Mouse (Mus musculus) retina, embryonic 14.5 days (tissue): ENCODE data around the gene Rasgrf2.

ENCODE experiments used
- DNase-seq: peaks from one replicate; pipeline ENCODE4 v3.0.0-alpha.2; 2015; ENCODE audit warnings: low spot score

Gene Rasgrf2

DNA sequence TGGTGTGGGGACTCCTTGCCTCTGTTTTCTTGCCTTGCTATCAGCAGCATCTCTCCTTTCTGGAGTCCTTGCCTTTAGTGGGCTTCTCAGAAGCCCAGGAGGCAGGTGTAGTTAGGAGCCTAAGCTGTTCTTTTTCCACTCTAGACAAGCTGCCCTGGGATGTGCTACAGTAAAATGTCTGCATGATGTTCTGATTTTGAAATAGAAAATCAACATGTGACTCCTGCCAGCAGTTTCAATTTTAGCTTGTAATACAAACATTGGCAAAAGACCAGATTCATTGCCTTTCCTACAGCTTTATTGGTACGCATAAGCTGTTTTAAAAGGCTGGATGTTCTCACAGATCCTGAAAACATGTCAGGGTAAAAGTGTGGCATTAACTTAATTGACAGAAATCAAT, 176.3 kb downstream of the Rasgrf2 start:
- DNase-seq: no peak

DNA sequence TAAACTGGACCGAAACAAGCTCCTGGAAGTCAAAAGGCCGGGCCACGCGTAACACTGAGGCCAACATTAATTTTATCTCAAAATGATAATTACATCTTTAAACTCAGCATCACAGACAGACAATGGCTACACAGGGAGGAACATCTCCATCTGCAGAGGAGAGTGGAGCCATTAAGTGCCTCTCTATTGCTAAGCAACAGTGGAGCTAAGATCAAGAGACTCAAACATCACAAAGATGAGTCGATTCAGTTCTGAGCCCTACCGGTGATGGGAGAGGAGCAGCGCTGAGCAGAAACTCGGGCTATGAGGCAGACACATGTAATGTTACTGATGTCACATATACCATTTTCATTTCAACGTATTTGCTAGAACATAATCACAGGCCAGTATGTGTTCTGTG, 191.3 kb downstream of the Rasgrf2 start:
- DNase-seq: no peak

- DNase-seq: no peak
These were observed 192.6 kb downstream of the Rasgrf2 start for GRCm38 (mm10) chr13:91938826-91939225.

GRCm38 (mm10) chr13:91937232-91937631, 194.2 kb downstream of the Rasgrf2 start:
- no peak for DNase-seq

DNA sequence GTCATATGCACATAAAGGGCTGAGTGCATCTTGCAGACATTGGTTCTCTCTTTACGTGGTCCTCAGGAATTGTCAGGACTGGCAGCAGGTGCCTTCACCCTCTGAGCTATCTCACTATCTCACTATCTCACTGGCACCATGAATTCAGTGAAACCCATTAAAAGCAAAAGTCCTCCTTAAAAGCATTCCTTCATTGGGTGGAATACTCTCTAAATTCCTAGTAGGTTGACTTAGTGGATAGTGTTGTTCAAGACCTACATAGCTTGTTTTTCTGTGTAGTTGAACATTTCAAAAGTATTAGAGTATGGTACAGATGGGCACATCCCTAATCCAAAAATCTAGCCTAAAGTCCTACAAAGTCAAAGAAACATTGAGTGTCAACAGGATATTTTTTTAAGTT, 199.3 kb downstream of the Rasgrf2 start:
- no peak for DNase-seq

DNA sequence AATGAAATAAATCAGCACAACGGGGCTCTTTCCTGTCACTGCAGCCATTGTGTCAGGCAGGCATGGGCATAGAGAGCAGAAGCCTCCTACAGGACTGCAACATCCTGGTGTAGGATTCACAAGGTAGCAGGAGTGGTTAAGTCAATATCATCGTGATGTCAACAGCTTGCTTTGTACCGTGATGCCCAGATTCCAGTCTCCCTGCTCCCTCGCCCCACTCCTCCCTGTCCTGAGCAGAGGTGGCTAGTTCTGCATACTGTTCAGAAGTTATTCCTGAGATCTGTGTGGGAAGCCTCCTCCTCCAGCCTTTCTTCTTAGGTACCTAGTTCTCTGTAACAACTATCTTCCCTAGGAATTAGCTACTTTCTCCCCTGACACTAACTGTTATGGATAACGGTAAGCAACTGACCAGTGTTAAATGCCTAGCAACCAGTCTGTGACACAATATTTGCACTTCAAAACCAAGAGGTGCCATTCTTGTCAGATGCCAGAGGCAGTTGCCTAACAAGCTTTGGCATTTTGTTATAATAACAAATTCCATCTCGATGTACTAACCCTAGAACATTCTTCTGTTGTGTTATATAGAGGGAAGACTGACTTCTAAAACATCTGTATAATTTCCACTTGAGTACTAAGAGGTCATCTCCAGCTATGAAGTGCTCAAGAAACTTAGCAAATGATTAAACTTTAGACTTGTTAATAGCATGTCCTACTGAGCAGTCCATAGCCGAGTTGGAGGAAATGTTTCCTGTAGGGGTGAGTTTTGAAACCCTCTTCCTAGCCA, 201.3 kb downstream of the Rasgrf2 start:
- no peak for DNase-seq

DNA sequence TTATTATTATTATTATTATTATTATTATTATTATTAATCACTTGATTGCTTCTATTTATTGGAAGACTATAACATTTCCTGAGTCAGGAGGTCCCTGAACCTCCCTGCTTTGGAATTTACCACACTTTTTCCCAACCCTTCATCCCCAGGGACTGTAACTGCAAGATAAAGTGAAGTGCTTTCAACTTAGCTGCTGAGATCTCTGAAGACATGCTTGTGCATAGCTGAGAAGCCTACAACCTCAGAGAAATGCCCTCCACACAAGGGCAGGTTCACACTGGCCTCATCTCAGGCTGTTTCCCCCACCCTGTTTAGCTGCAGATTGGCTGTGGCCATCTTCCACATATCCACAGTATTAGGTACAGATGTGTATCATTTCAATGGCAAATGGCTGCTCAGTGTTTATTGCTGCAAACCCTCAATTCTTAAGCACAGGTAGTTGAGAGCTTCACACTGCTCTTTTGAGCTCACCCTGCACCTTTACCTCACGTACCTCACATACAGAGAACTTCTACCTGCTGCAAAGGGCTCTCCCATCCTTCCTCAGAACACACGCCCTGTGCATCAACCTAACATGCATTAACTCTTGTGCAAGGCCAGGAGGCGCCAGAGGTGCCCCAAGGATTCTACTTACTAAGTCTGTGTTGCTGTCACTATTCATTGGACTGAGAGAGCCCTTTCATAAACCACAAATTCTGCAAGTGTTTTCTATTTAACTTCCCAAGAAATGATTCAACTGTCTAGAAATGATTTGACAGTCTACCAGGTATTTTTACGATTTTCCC, 202.7 kb downstream of the Rasgrf2 start:
- no peak for DNase-seq

- DNase-seq: no peak
These were observed 210.4 kb downstream of the Rasgrf2 start for GRCm38 (mm10) chr13:91921010-91921409.

DNA sequence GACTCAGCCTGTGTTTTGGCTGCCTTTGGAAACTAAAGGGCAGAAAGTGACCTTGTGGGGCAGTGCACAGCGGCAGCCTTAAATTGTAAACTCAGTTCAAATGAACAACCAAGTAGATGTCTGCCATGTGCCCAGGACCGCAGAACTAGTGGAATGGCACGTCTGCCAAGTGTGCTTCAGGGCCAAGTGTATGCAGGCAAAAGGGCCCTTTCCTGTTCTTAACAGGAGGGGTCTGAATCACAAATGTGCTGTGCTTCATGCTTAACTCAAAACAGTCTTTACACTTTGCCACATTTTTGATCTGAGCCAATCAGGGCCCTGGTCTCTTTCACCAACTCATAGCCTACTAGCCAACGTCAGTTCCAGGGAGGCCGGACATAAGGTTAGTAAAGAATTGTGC, 212.7 kb downstream of the Rasgrf2 start:
- DNase-seq: no peak

- no peak for DNase-seq
These were observed 213.6 kb downstream of the Rasgrf2 start for GRCm38 (mm10) chr13:91917835-91918234.

GRCm38 (mm10) chr13:91916308-91916707, 215.1 kb downstream of the Rasgrf2 start:
- no peak for DNase-seq

GRCm38 (mm10) chr13:91915582-91916239, 215.7 kb downstream of the Rasgrf2 start:
- DNase-seq: peak; percentile 42

DNA sequence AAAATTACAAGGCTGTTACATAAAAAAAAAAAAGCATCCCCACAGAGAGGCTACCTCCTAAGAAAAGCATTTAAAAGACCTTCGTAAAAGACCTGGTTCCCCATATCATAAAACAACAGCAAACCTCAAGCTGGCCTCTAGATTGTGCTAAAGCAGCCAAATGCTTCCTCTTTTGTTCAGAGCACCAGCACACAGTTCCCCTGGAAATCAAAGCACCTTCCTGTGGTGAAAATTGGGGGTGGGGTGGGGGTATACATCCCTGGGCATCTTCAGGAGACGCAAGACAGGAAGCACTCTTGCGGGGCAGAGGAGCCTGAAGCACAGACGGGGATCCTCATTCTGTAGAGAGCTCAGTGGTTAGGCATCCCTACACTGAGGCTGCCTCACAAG, 216.3 kb downstream of the Rasgrf2 start:
- DNase-seq: no peak

DNA sequence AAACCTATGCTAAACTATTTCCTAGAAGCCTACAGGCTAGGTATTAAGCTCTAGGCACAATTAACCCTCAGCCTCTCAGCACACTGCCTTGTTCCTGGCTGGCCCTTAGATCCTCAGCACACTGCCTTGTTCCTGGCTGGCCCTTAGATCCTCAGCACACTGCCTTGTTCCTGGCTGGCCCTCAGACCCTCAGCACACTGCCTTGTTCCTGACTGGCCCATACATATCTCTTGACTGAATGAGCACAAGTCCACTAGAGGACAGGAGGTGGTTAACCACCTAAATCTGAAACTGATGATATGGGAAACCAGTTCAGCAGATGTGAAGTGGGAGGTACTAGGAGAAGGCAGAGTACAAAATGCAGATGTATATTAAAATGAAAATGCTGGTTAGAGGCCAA, 219.8 kb downstream of the Rasgrf2 start:
- no peak for DNase-seq

DNA sequence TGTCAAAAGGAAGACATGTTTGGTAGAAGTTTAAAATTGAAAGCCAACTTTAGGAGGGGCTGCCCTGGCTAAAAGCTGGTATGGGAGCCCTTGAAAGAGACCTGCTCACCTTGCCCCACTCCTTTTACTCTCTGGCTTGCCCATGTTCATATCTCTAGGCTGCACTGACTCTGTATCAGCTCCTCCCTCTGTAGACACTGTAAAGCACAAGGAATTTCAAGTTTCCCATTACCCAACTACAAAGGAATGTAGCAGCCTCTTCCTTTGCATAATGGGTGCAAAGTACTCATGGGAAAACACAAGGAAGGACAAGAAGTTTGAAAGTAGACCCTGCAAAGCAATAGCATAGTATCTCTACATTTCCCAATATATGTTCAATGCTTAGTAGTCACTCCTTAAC, 220.2 kb downstream of the Rasgrf2 start:
- DNase-seq: no peak

- peak; percentile 90 for DNase-seq
These were observed 223.1 kb downstream of the Rasgrf2 start for GRCm38 (mm10) chr13:91908202-91908980.

GRCm38 (mm10) chr13:91906338-91906737, 225.1 kb downstream of the Rasgrf2 start:
- DNase-seq: peak; percentile 18

- DNase-seq: no peak
These were observed 235.0 kb downstream of the Rasgrf2 start for GRCm38 (mm10) chr13:91896476-91896875.

- DNase-seq: peak; percentile 57
These were observed 238.3 kb downstream of the Rasgrf2 start for GRCm38 (mm10) chr13:91893132-91893531.

GRCm38 (mm10) chr13:91890031-91890619, 241.3 kb downstream of the Rasgrf2 start:
- no peak for DNase-seq

DNA sequence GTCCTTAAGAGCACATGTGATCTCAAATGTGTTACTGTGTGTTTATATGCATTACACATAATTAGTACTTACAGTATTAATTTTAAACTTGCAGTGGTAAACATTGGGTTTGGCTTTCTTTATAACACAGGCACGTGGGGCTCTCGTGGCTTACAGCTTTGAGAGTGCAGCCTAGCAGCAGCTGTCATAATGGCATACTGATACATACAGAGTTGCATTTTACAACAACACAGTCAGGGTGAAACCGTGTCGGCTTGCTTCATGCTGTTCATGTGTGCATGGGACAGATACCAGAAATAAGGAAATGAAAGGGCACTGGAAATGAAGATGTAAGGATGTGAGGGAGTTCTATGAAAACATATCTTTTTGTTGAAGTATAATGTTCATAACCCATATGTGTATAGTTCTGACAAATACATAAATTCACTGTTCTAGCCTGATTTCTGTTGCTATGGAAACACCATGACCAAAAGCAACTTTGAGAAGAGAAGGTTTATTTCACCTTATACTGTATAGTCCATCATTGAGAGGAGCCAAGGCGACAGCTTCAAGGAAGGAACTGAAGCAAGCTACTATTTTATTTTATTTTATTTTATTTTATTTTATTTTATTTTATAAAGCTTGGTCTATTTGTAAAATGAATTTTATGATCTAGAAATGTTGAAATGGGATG, 246.6 kb downstream of the Rasgrf2 start:
- no peak for DNase-seq
